Mouse (Mus musculus) lung, embryonic 15.5 days (tissue): Measurements from ENCODE around the gene Capn5. TPM values are rescaled to one million over a fixed set of nuclear protein-coding genes. Genes with fewer than 3 reads are reported as not detected.

Source experiments
- ATAC-seq: fragments of 200-750 bp; cut with Nextera tagmentation; 2 replicates; pipeline ENCODE4 v1.8.0; 2017; ENCODE audit warnings: moderate number of reproducible peaks, borderline replicate concordance; ENCODE audit not compliant: low FRiP score, low TSS enrichment; ENCODE audit errors: extremely low read depth
- H3K27ac ChIP-seq: fragments of 300-500 bp; sonication (generic); 2 replicates; pipeline ENCODE4 v1.5.1; 2015; ENCODE audit warnings: moderate library complexity, mild to moderate bottlenecking, inconsistent platforms
- H3K27me3 ChIP-seq: fragments of 300-500 bp; sonication (generic); 2 replicates; pipeline ENCODE4 v1.6.1; 2015; ENCODE audit warnings: inconsistent platforms
- H3K36me3 ChIP-seq: fragments of 300-500 bp; sonication (generic); 2 replicates; pipeline ENCODE4 v1.6.1; 2015; ENCODE audit warnings: inconsistent platforms
- H3K4me1 ChIP-seq: fragments of 300-500 bp; sonication (generic); 2 replicates; pipeline ENCODE4 v1.6.1; 2015; ENCODE audit warnings: inconsistent platforms
- H3K4me2 ChIP-seq: fragments of 300-500 bp; sonication (generic); 2 replicates; pipeline ENCODE4 v1.6.1; 2015; ENCODE audit warnings: inconsistent platforms, mild to moderate bottlenecking, moderate library complexity
- H3K4me3 ChIP-seq: fragments of 300-500 bp; sonication (generic); 2 replicates; pipeline ENCODE4 v1.5.1; 2015; ENCODE audit warnings: mild to moderate bottlenecking, inconsistent platforms
- H3K9ac ChIP-seq: fragments of 300-500 bp; sonication (generic); 2 replicates; pipeline ENCODE4 v1.6.1; 2015; ENCODE audit warnings: inconsistent platforms
- H3K9me3 ChIP-seq: fragments of 300-500 bp; sonication (generic); 2 replicates; pipeline ENCODE4 v1.6.1; 2016; ENCODE audit warnings: inconsistent platforms
- WGBS: fragments of 180-500 bp; shearing (Covaris S2); methylation state at CpG from one replicate; pipeline ENCODE4 v1.1.7; 2015; 5-methylcytosine and 5-hydroxymethylcytosine counted together
- polyA plus RNA-seq: library from polyadenylated mRNA; unstranded; fragments of >200 nt; fragmentation: Nextera tagmentation; extraction: Ambion mirVana; gene quantifications from 2 replicates; pipeline ENCODE4 v1.2.1, GENCODE M21; 2015

Gene Capn5
- polyA plus RNA-seq, 1 experiment from 2014 or later = 8.8 TPM

DNA sequence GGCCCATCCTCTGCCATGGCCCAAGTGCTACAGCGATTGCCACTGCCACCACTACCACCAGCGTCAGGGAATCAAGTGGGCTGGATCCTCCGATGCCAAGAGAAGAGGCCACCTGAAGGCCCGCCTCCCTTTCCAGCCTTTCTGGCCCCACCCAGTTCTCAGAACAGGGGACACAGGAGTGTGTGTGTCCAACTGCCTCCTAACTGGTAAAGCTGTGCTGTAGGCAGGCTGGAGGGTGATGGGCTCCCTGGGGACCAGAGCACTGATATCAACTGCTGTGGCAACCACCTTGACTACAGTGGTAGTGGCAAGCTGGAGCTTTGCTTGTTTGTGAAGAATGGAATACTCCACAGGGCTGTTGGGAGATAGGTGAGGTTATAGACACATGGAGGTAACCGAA lies 32.7 kb downstream of the Capn5 start, which contains the start of gene Omp:
Gene Omp (minus strand): TSS at position 101 of the 400 bp plus-strand sequence.
- H3K27ac ChIP-seq = no peak within 1 kb of the TSS
- 80% methylated on average over 5 of the region's 5 CpGs for WGBS
- no peak for ATAC-seq

DNA sequence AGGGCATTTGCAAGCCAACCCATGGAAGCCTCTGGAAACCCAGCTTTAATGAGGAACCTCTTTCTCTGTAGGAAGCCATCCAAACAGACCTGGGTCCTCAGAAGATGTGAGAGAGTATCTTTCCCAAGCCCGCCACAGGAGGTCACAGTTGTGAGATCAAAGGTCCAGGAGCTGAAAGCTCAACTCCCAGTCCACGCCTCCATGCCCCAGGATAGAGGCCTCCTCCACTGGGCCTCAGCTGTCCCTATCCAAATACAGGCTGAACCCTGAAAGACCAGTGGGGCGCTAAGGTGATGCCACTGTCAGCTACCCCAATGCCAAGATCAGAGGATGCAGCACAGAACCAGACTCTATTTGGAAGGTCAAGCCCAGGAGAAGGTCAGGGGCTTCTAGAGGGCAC lies 35.4 kb downstream of the Capn5 start:
- H3K9me3 ChIP-seq = no peaks in the 10 kb centered on the region
- 78% methylated on average over 3 of the region's 3 CpGs for WGBS
- no peak overlapping the region for H3K27ac ChIP-seq
- H3K9ac ChIP-seq = no peak overlapping the region
- no peak overlapping the region for H3K4me2 ChIP-seq
- ATAC-seq = no peak
- H3K4me3 ChIP-seq = no peak overlapping the region
- no peaks in the 10 kb centered on the region for H3K27me3 ChIP-seq
- no peaks in the 10 kb centered on the region for H3K4me1 ChIP-seq
- no peaks in the 10 kb centered on the region for H3K36me3 ChIP-seq

More for the DNA sequence above, 32.7 kb downstream of the Capn5 start, which contains the start of gene Omp:
- Histone ChIP-seq H3K36me3 (no peaks in the 10 kb centered on the region), H3K4me3 (no peak within 1 kb of the TSS), H3K4me1 (no peaks in the 10 kb centered on the region), H3K9me3 (no peaks in the 10 kb centered on the region), H3K9ac (no peak within 1 kb of the TSS), H3K27me3 (no peaks in the 10 kb centered on the region), H3K4me2 (no peak within 1 kb of the TSS)

DNA sequence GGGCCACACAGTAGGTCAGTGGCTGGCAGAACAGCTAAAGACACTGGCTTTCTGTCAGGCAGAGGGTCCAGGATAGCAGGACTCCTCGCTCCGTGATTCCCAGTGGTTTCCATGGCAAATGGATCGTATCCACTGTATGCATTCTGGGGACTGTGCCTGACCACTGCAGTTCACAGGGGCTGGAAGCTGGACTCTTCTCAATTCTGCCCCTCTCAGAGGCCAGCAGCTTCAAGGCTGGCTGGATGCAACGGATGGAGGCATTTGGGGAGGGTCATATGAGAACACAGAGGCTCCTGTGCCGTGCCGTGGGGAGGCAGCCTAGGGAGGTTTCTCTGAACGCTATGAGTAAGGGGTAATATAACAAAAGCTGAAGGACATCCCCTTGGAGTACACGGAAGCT lies 35.8 kb downstream of the Capn5 start:
- Histone ChIP-seq H3K9me3 (no peaks in the 10 kb centered on the region), H3K4me2 (no peak overlapping the region), H3K36me3 (no peaks in the 10 kb centered on the region), H3K4me1 (no peaks in the 10 kb centered on the region), H3K27ac (no peak overlapping the region), H3K4me3 (no peak overlapping the region), H3K9ac (no peak overlapping the region), H3K27me3 (no peaks in the 10 kb centered on the region)
- ATAC-seq = no peak
- 59% methylated on average over 8 of the region's 8 CpGs for WGBS

DNA sequence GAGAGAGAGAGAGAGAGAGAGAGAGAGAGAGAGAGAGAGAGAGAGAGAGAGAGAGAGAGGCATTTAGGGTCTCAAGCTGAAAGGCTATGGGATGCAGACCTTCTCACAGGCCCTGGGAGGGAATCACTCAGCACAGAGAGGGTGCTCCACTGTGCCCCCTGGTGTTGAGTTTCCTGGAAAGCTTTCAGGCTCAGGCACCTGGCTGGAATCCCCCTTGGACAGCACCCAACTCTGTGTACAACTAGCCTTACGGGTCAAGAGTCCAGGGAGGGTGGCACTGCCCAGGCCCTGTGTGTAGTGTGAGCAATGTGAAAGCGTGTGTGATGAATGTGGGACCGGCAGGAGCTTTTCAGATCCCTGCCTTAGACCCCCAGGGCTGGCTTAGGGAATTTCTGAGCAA lies 36.9 kb downstream of the Capn5 start:
- Histone ChIP-seq H3K4me1 (no peaks in the 10 kb centered on the region), H3K27me3 (no peaks in the 10 kb centered on the region), H3K4me2 (no peak overlapping the region), H3K27ac (no peak overlapping the region), H3K9me3 (no peaks in the 10 kb centered on the region), H3K36me3 (no peaks in the 10 kb centered on the region), H3K9ac (no peak overlapping the region), H3K4me3 (no peak overlapping the region)
- ATAC-seq = no peak
- 52% methylated on average over 3 of the region's 3 CpGs for WGBS

DNA sequence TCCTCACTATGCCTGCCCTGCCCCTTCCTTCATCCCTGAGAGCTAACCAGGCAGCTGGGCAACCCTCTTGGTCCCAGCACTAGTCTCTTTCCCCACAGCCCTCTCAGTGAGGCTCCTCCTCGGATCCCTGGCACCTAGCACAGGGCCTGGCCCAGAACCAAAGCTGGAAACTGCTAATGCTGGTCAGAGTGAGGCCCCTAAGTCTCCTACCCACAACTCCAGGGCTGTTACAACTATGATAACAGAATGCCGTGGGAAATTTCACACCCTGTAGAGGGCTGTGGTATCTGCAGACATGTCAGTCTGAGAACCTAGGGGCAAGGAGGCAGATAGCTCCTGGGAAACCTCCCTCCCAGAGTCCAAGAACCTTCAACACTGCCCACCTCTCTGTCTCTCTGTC lies 37.5 kb downstream of the Capn5 start:
- Histone ChIP-seq H3K27me3 (no peaks in the 10 kb centered on the region), H3K36me3 (no peaks in the 10 kb centered on the region), H3K27ac (no peak overlapping the region), H3K9ac (no peak overlapping the region), H3K4me1 (no peaks in the 10 kb centered on the region), H3K4me3 (no peak overlapping the region), H3K9me3 (no peaks in the 10 kb centered on the region), H3K4me2 (no peak overlapping the region)
- no peak for ATAC-seq
- WGBS = 27% methylated on average over 2 of the region's 2 CpGs

DNA sequence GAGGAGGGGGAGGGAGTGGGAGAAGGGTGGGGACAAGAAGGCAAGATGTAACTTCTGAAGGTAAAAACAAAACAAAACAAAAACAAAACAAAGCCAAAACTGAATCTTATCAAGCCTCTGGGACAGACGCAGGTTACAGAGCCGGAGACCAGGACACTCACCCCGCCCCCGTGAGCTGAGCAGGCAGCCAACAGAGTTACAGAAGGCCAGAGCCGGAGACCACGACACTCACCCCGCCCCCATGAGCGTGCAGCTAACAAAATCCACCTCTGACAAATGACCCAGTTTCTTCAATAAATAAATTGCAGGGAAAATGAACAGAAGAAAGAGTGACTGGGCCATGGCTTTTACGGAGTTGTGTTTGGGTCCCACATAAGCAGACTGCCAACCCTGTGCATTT lies 38.9 kb downstream of the Capn5 start:
- Histone ChIP-seq H3K27me3 (no peaks in the 10 kb centered on the region), H3K4me2 (no peak overlapping the region), H3K4me1 (no peaks in the 10 kb centered on the region), H3K27ac (no peak overlapping the region), H3K9ac (no peak overlapping the region), H3K36me3 (no peaks in the 10 kb centered on the region), H3K4me3 (no peak overlapping the region), H3K9me3 (no peaks in the 10 kb centered on the region)
- 16% methylated on average over 9 of the region's 9 CpGs for WGBS
- no peak for ATAC-seq

DNA sequence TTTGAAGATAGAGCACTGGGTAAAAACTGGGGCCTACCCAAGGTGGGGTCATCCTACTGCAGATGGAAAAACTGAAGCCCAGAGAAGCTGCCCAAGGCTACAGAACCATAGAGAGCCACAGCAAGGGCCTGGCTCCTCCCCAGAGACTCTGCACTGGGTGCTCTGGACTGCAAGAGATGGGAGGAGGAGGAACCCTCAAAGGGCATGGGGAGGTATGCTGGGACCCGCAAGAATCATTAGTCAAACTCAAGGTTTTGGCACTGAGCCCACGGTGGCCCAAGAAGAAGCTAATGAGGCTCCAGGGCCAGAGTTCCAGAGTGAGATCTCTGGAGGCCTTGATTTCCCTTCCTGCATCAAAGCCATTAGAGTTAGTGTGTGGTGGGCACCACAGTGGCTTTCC lies 40.1 kb downstream of the Capn5 start:
- H3K4me2 ChIP-seq = no peak overlapping the region
- no peaks in the 10 kb centered on the region for H3K9me3 ChIP-seq
- H3K4me3 ChIP-seq = no peak overlapping the region
- H3K4me1 ChIP-seq = no peaks in the 10 kb centered on the region
- H3K9ac ChIP-seq = no peak overlapping the region
- H3K36me3 ChIP-seq = no peaks in the 10 kb centered on the region
- ATAC-seq = no peak
- H3K27me3 ChIP-seq = no peaks in the 10 kb centered on the region
- WGBS = 19% methylated on average over 2 of the region's 2 CpGs
- H3K27ac ChIP-seq = no peak overlapping the region

DNA sequence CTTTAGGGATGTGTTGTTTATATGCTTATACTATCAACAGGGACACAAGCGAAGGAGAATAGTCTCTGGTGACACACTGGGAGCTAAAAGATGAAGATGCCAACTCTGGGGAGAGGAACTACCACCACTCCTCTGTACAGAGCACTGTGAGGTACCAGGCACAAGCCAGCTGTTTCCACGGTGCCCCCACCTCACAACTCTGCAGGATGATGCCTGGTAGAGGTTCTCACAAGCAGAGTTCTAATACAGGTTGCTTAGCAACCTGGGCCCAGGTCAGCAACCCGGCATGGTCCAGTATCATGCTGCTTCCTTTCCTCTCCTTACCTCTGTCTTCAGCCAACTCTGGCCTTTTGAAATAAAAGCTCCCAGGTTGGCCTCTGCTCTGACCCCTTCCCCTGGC lies 40.5 kb downstream of the Capn5 start:
- Histone ChIP-seq H3K27me3 (no peaks in the 10 kb centered on the region), H3K4me1 (no peaks in the 10 kb centered on the region), H3K9me3 (no peaks in the 10 kb centered on the region), H3K4me3 (no peak overlapping the region), H3K36me3 (no peaks in the 10 kb centered on the region), H3K9ac (no peak overlapping the region), H3K27ac (no peak overlapping the region), H3K4me2 (no peak overlapping the region)
- no peak; the same call in 1 of the 2 replicates for ATAC-seq
- whole genome bisulfite sequencing = 40% methylated on average over 3 of the region's 3 CpGs

DNA sequence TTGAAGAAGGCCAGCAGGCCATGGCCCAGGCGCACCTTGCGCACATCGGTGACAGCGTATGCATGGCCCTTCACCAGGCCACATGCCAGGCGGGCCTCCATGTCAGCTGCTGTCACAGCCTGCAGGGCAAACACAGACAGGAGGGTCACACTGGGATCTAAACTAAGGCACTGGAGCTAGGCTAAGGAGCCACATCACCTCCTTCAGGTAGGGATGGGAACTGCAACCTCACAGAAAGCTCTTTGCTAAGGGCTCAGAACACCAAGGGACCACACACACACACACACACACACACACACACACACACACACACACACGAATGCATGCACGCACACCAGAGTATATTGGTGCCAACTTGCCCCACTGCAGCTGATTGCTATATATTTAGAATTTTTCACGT lies 46.3 kb downstream of the Capn5 start:
- Histone ChIP-seq H3K9ac (no peak overlapping the region), H3K27ac (no peak overlapping the region), H3K4me3 (no peak overlapping the region), H3K9me3 (no peaks in the 10 kb centered on the region), H3K4me1 (no peaks in the 10 kb centered on the region), H3K36me3 (no peaks in the 10 kb centered on the region), H3K4me2 (no peak overlapping the region), H3K27me3 (no peaks in the 10 kb centered on the region)
- no peak for ATAC-seq
- 86% methylated on average over 8 of the region's 8 CpGs for WGBS

DNA sequence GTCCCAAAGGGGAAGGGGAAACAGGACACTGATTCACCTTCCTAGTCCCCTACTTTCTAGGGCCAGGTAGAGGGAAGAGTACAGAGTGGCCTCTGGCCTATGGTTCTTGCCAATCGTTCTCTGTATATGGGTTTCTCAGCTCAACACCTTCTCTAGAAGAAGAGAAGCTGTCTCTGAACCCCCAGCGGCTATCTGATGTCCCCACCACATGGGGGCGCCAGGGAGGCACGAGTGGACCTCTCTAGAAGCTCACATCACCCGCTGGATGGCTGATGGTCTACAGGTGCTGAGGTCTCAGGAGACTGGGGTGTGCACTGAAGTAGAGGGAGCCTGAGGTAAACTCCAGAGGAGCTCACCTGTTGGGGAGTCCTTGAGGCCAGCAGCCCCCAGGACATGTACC lies 52.6 kb downstream of the Capn5 start:
- Histone ChIP-seq H3K36me3 (no peaks in the 10 kb centered on the region), H3K4me3 (no peak overlapping the region), H3K9ac (no peak overlapping the region), H3K27ac (no peak overlapping the region), H3K27me3 (no peaks in the 10 kb centered on the region), H3K4me1 (peaks cover 2% of the 10 kb centered on the region), H3K4me2 (no peak overlapping the region), H3K9me3 (no peaks in the 10 kb centered on the region)
- no peak for ATAC-seq
- 37% methylated on average over 5 of the region's 5 CpGs for WGBS

DNA sequence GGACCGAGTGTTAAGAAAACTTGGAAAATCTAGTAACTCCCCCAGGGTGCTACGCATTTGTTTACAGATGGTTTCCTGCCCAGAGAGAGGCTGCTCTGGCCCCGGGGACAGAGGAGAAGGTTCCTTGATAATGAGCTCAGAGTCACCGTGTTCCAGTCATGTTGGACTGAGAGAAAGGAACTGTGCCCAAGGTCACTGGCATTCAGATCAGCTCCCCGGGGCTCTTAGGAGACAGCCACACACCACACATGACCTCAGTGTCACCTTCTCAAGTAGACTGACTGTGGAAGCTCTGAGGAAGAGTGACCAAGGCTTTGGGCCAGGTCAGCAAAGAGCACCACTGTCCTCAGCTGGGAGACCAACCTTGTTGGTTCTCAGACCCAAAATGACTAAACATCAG lies 53.4 kb downstream of the Capn5 start:
- no peak for ATAC-seq
- H3K27me3 ChIP-seq = no peaks in the 10 kb centered on the region
- WGBS = 23% methylated on average over 5 of the region's 5 CpGs
- peaks cover 4% of the 10 kb centered on the region for H3K4me1 ChIP-seq
- no peak overlapping the region for H3K4me3 ChIP-seq
- no peak overlapping the region for H3K27ac ChIP-seq
- H3K4me2 ChIP-seq = no peak overlapping the region
- no peaks in the 10 kb centered on the region for H3K9me3 ChIP-seq
- no peak overlapping the region for H3K9ac ChIP-seq
- no peaks in the 10 kb centered on the region for H3K36me3 ChIP-seq

DNA sequence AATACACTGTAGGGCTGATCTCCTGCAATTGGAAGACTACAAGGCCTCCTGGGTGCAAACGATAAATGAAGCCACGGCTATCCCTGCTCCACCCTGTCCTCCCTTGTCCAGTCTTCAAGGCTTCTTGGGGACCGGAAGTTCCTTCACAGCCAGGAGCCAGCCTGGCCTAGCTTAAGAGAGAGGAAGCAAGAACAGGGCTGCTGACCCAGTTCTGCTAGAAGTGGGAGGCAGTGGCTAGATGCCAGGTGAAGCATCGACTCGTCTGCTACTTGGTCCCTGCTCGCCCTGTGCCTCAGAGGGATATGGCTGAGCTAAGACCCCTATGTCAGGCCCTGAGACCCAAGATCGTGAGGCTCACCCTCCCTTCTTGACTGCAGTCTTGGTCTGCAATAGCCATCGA lies 56.4 kb downstream of the Capn5 start:
- ATAC-seq = no peak
- Histone ChIP-seq H3K36me3 (no peaks in the 10 kb centered on the region), H3K4me3 (no peak overlapping the region), H3K4me2 (no peak overlapping the region), H3K9ac (no peak overlapping the region), H3K4me1 (peaks cover 17% of the 10 kb centered on the region), H3K27me3 (no peaks in the 10 kb centered on the region), H3K27ac (no peak overlapping the region), H3K9me3 (no peaks in the 10 kb centered on the region)
- WGBS = 70% methylated on average over 8 of the region's 8 CpGs

DNA sequence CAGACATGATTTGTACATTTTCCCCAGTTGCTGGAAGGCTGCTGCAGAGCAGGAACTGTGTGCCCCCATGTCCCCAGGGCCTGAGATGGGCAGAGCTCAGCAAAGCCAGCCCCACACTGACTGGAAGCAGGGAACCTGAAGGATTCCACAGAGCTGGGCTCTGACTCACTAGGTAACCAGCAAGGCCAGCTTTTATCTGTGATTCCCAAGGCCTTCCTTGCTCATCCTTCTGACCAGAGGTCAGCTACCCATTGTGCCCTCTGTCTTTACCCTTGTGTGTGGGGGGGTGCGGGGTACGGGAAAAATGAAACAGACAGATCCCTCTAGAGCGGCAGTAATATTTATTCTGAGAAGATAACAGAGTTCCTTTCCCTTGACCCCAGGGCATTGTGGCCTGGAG lies 56.8 kb downstream of the Capn5 start:
- H3K4me1 ChIP-seq = peaks cover 20% of the 10 kb centered on the region
- H3K27me3 ChIP-seq = no peaks in the 10 kb centered on the region
- no peak overlapping the region for H3K27ac ChIP-seq
- H3K4me3 ChIP-seq = no peak overlapping the region
- WGBS = 47% methylated on average over 3 of the region's 3 CpGs
- H3K9me3 ChIP-seq = no peaks in the 10 kb centered on the region
- no peaks in the 10 kb centered on the region for H3K36me3 ChIP-seq
- H3K4me2 ChIP-seq = no peak overlapping the region
- ATAC-seq = no peak
- no peak overlapping the region for H3K9ac ChIP-seq
